Mouse (Mus musculus): ENCODE measurements at regions not wholly inside any gene's neighbourhood (a gene's known extent, or its start where the extent isn't known, plus 50 kb on each side); places are given as distances from the start of the nearest gene placed in this dataset.

GRCm38 (mm10) chr2:178992334-178993116, 449.7 kb upstream of the Cdh4 start:
- no peak for DNase-seq (ENCODE audit: low read depth, low spot score)

- no peak for DNase-seq (ENCODE audit: low read depth, low spot score)
Measured at GRCm38 (mm10) chr2:178997921-178998320, 444.3 kb upstream of the Cdh4 start.

- DNase-seq (ENCODE audit: low read depth, low spot score): no peak
Measured at GRCm38 (mm10) chr2:179000448-179001081, 441.7 kb upstream of the Cdh4 start.

GRCm38 (mm10) chr2:179007766-179008165, 434.5 kb upstream of the Cdh4 start:
- DNase-seq (ENCODE audit: low read depth, low spot score): no peak

- no peak for DNase-seq (ENCODE audit: low read depth, low spot score)
Measured at GRCm38 (mm10) chr2:179013891-179014593, 428.2 kb upstream of the Cdh4 start.

GRCm38 (mm10) chr2:179022675-179023194, 419.5 kb upstream of the Cdh4 start:
- DNase-seq (ENCODE audit: low read depth, low spot score): peak; percentile 42

- no peak for DNase-seq (ENCODE audit: low read depth, low spot score)
Measured at GRCm38 (mm10) chr2:179024225-179024624, 418.0 kb upstream of the Cdh4 start.

GRCm38 (mm10) chr2:179033171-179033570, 409.1 kb upstream of the Cdh4 start:
- DNase-seq (ENCODE audit: low read depth, low spot score): no peak

- no peak for DNase-seq (ENCODE audit: low read depth, low spot score)
Measured at GRCm38 (mm10) chr2:179035446-179035845, 406.8 kb upstream of the Cdh4 start.

GRCm38 (mm10) chr2:179039697-179040096, 402.5 kb upstream of the Cdh4 start:
- no peak for DNase-seq (ENCODE audit: low read depth, low spot score)

GRCm38 (mm10) chr2:179043671-179044070, 398.6 kb upstream of the Cdh4 start:
- no peak for DNase-seq (ENCODE audit: low read depth, low spot score)

- no peak for DNase-seq (ENCODE audit: low read depth, low spot score)
Measured at GRCm38 (mm10) chr2:179045361-179045760, 396.9 kb upstream of the Cdh4 start.

- DNase-seq (ENCODE audit: low read depth, low spot score): no peak
Measured at GRCm38 (mm10) chr2:179054441-179054840, 387.8 kb upstream of the Cdh4 start.

- no peak for DNase-seq (ENCODE audit: low read depth, low spot score)
Measured at GRCm38 (mm10) chr2:179064616-179065015, 377.6 kb upstream of the Cdh4 start.

- no peak for DNase-seq (ENCODE audit: low read depth, low spot score)
Measured at GRCm38 (mm10) chr2:179069520-179069919, 372.7 kb upstream of the Cdh4 start.

- peak; percentile 62 for DNase-seq (ENCODE audit: low read depth, low spot score)
Measured at GRCm38 (mm10) chr2:179070346-179070745, 371.9 kb upstream of the Cdh4 start.

GRCm38 (mm10) chr2:179080462-179081274, 361.6 kb upstream of the Cdh4 start:
- no peak for DNase-seq (ENCODE audit: low read depth, low spot score)

GRCm38 (mm10) chr2:179086915-179087314, 355.3 kb upstream of the Cdh4 start:
- no peak for DNase-seq (ENCODE audit: low read depth, low spot score)

- DNase-seq (ENCODE audit: low read depth, low spot score): peak; percentile 7
Measured at GRCm38 (mm10) chr2:179091480-179091879, 350.8 kb upstream of the Cdh4 start.

- no peak for DNase-seq (ENCODE audit: low read depth, low spot score)
Measured at GRCm38 (mm10) chr2:179093996-179094395, 348.2 kb upstream of the Cdh4 start.

- DNase-seq (ENCODE audit: low read depth, low spot score): no peak
Measured at GRCm38 (mm10) chr2:179095981-179096380, 346.2 kb upstream of the Cdh4 start.

Measured in R1 (cell line).